Mouse (Mus musculus) hindbrain, embryonic 10.5 days (tissue): ENCODE data around the gene Dus2. TPM values are rescaled to one million over a fixed set of nuclear protein-coding genes. Genes with fewer than 3 reads are reported as not detected.

Experiments used
- DNase-seq: peaks from one replicate; pipeline ENCODE4 v3.0.0-alpha.2; 2017; ENCODE audit warnings: low spot score
- H3K27ac ChIP-seq: fragments of 300-500 bp; sonication (generic); 2 replicates; pipeline ENCODE4 v1.5.1; 2016; ENCODE audit warnings: mild to moderate bottlenecking, moderate library complexity
- H3K27me3 ChIP-seq: fragments of 300-500 bp; sonication (generic); 2 replicates; pipeline ENCODE4 v1.6.1; 2016; ENCODE audit warnings: mild to moderate bottlenecking; ENCODE audit not compliant: poor library complexity, insufficient read depth, severe bottlenecking
- H3K36me3 ChIP-seq: fragments of 300-500 bp; sonication (generic); 2 replicates; pipeline ENCODE4 v1.6.1; 2016; ENCODE audit warnings: mild to moderate bottlenecking, moderate library complexity
- H3K4me1 ChIP-seq: fragments of 300-500 bp; sonication (generic); replicated peaks from 2 replicates; pipeline ENCODE4 v1.6.1; 2016; ENCODE audit warnings: mild to moderate bottlenecking
- H3K4me3 ChIP-seq: fragments of 300-500 bp; sonication (generic); 2 replicates; pipeline ENCODE4 v1.5.1; 2016; ENCODE audit warnings: mild to moderate bottlenecking, moderate library complexity
- H3K9me3 ChIP-seq: fragments of 300-500 bp; sonication (generic); 2 replicates; pipeline ENCODE4 v1.6.1; 2016; ENCODE audit warnings: mild to moderate bottlenecking, moderate library complexity
- WGBS: fragments of 180-500 bp; shearing (Covaris S2); methylation state at CpG from one replicate; pipeline ENCODE4 v1.1.7; 2016; 5-methylcytosine and 5-hydroxymethylcytosine counted together
- polyA plus RNA-seq: library from polyadenylated mRNA; unstranded; fragments of >200 nt; fragmentation: Nextera tagmentation; extraction: Ambion mirVana; gene quantifications from 2 replicates; pipeline ENCODE4 v1.2.1, GENCODE M21; 2016

The Dus2 gene
- polyA plus RNA-seq, 1 experiment from 2014 or later = 21.1 TPM

DNA sequence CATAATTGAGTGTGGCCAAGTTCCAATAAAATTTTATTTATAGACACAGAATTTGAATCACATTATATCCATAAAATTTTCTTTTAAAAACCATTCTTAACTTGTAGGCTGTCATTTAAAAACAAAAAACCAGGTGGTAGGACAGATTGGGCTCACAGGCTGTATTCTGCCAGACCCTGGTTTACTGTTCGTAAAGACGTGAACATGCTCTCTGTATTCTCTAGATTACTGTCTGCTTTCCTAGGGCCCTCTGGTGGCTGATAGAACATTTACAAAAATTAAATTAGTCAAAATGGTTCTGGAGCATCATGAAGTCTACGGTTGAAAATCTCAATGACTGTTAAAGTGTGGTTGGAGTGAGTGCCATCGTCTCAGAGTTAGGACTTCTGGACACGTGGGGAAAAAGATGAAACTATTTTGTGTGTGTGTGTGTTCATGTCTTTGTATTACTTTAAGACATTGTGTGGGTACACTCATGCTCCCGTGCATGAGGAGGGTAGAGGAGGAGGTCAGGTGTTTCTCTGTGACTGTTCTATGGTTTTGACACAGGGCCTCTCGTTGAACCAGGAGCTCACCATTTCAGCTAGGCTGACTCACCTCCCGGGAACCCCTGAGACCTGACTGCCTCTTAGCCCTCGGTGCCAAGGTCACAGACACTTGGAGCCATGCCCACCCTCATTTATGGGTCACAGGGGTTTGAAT lies 84.2 kb downstream of the Dus2 start:
- DNase-seq = no peak
- Histone ChIP-seq H3K27me3 (no peaks in the 10 kb centered on the region), H3K27ac (no peak overlapping the region), H3K4me1 (no peaks in the 10 kb centered on the region), H3K36me3 (peaks cover 27% of the 10 kb centered on the region), H3K4me3 (no peak overlapping the region), H3K9me3 (0 out of 2 replicates have a peak, but pooled peaks cover 3% of the 10 kb centered on the region)
- 88% methylated on average over 9 of the region's 9 CpGs for WGBS

DNA sequence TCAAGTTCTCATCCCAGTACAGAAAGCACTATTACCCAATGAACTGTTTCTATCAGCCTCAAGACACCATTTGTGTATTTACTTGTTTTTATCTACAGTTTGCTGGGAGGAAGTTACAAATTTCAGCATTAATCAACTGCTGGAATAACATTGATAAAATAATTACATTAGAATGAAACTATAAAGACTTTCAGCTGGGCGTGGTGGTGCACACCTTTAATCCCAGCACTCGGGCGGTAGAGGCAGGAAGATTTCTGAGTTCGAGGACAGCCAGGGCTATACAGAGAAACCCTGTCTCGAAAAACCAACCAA lies 84.7 kb downstream of the Dus2 start:
- H3K36me3 ChIP-seq = peaks cover 27% of the 10 kb centered on the region
- no peak for DNase-seq
- H3K27me3 ChIP-seq = no peaks in the 10 kb centered on the region
- 96% methylated on average over 5 of the region's 5 CpGs for WGBS
- H3K4me1 ChIP-seq = no peaks in the 10 kb centered on the region
- 0 out of 2 replicates have a peak, but pooled peaks cover 3% of the 10 kb centered on the region for H3K9me3 ChIP-seq
- no peak overlapping the region for H3K4me3 ChIP-seq
- no peak overlapping the region for H3K27ac ChIP-seq

DNA sequence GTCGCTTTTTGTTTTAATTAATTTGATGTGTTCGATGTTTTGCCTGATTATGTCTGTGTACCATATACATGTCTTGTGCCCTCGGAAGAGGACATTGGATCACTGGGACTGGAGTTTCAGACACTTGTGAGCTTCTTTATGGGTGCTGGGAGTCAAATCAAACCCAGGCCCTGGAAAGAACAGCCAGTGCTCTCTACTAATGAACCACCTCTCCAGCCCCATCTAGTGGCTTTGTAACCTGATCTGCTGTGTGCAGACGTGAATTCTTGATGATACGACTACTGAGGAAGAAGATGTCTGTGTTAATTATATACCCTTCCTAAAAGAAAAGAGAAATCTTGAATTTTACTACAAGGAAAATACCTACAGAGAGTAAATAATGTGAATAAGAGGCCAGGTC lies 85.5 kb downstream of the Dus2 start:
- Histone ChIP-seq H3K4me1 (no peaks in the 10 kb centered on the region), H3K9me3 (0 out of 2 replicates have a peak, but pooled peaks cover 3% of the 10 kb centered on the region), H3K36me3 (peaks cover 31% of the 10 kb centered on the region), H3K27ac (no peak overlapping the region), H3K27me3 (no peaks in the 10 kb centered on the region), H3K4me3 (no peak overlapping the region)
- no peak for DNase-seq
- 84% methylated on average over 5 of the region's 5 CpGs for WGBS

DNA sequence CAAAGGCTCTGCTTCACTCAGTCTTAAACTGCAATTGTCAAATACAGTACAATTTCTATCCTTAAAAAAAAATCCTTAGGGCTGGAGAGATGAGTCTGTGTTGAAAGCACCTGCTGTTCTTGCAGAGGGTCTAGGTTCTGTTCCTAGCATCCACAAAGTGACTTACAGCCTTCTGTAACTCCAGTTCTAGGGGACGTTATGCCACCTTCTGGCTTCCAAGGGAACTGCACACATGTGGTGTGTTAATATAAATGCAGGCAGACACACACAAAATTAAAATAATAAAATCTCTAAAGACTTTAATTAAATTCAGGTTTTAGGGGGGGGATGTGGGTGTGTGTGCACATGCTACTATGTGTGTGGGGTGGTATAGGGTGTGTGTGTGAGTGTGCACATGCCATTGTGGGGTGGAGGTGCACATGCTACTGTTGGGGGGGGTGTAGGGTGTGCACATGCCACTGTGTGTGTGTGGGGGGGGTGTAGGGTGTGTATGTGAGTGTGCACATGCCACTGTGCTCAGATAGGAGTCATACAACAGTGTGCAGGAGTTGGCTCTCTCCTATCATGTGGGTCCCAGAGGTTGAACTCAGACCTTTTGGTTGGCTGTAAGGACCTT lies 86.4 kb downstream of the Dus2 start:
- 93% methylated on average over 1 of the region's 1 CpGs for WGBS
- no peak overlapping the region for H3K27ac ChIP-seq
- H3K27me3 ChIP-seq = no peaks in the 10 kb centered on the region
- peaks cover 39% of the 10 kb centered on the region for H3K36me3 ChIP-seq
- 0 out of 2 replicates have a peak, but pooled peaks cover 3% of the 10 kb centered on the region for H3K9me3 ChIP-seq
- H3K4me3 ChIP-seq = no peak overlapping the region
- H3K4me1 ChIP-seq = no peaks in the 10 kb centered on the region
- DNase-seq = no peak

DNA sequence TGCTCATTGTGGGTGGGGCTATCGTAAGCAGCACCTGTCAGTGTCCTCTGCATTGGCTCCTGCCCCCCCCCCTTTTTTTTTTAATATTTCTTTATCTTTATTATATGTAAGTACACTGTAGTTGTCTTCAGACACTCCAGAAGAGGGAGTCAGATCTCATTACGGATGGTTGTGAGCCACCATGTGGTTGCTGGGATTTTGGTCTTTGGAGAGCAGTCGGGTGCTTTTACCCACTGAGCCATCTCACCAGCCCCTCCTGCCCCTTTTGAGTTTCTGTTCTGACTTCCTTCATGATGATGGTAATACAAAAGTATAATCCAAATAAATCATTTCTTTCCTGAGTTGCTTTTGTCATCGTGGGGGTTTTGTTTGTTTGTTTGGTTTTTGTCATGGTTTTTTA lies 111.2 kb downstream of the Dus2 start:
- 92% methylated on average over 4 of the region's 4 CpGs for WGBS
- H3K4me3 ChIP-seq = no peak overlapping the region
- H3K27ac ChIP-seq = no peak overlapping the region
- no peaks in the 10 kb centered on the region for H3K4me1 ChIP-seq
- no peaks in the 10 kb centered on the region for H3K9me3 ChIP-seq
- H3K36me3 ChIP-seq = peaks cover 71% of the 10 kb centered on the region
- no peaks in the 10 kb centered on the region for H3K27me3 ChIP-seq
- no peak for DNase-seq

Other genes with a start within 250 kb of the Dus2 start
- gene Gfod2, start 232.7 kb upstream of the Dus2 start, polyA plus RNA-seq = 36.8 and 49.8 TPM in 2 replicates
- 10.4 and 11.1 TPM in 2 replicates for gene Ranbp10, start 164.0 kb upstream of the Dus2 start, polyA plus RNA-seq
- 0.51 and 1.8 TPM in 2 replicates for gene Tsnaxip1, start 163.6 kb upstream of the Dus2 start, polyA plus RNA-seq
- 55.2 and 58.1 TPM in 2 replicates for gene Cenpt, start 138.1 kb upstream of the Dus2 start, polyA plus RNA-seq
- gene Thap11, start 136.2 kb upstream of the Dus2 start, polyA plus RNA-seq = 78.3 and 83.5 TPM in 2 replicates
- 364 and 407 TPM in 2 replicates for gene Nutf2, start 130.8 kb upstream of the Dus2 start, polyA plus RNA-seq
- gene Edc4, start 110.5 kb upstream of the Dus2 start, polyA plus RNA-seq = 72.4 and 75.8 TPM in 2 replicates
- 0.39 and 0.73 TPM in 2 replicates for gene Nrn1l, start 97.8 kb upstream of the Dus2 start, polyA plus RNA-seq
- gene Pskh1, start 90.9 kb upstream of the Dus2 start, polyA plus RNA-seq = 28.8 and 31.0 TPM in 2 replicates
- 1.7 and 2.5 TPM in 2 replicates for gene Ctrl, start 57.5 kb upstream of the Dus2 start, polyA plus RNA-seq
- gene Psmb10, start 52.9 kb upstream of the Dus2 start, polyA plus RNA-seq = 32.7 and 33.6 TPM in 2 replicates
- 0.60 and 0.78 TPM in 2 replicates for gene Lcat, start 48.0 kb upstream of the Dus2 start, polyA plus RNA-seq
- gene Slc12a4, start 25.2 kb upstream of the Dus2 start, polyA plus RNA-seq = 18.7 and 19.3 TPM in 2 replicates
- not detected in 2 replicates for gene Dpep3, start 11.9 kb upstream of the Dus2 start, polyA plus RNA-seq
- gene Dpep2nb, start 14.6 kb downstream of the Dus2 start, polyA plus RNA-seq = not detected in 2 replicates
- 22.4 and 24.4 TPM in 2 replicates for gene Ddx28, start 20.5 kb downstream of the Dus2 start, polyA plus RNA-seq
- 4.2 and 6.2 TPM in 2 replicates for gene Nfatc3, start 67.5 kb downstream of the Dus2 start, polyA plus RNA-seq
- 2.5 and 3.3 TPM in 2 replicates for gene Esrp2, start 145.6 kb downstream of the Dus2 start, polyA plus RNA-seq
- 15.0 and 16.1 TPM in 2 replicates for gene Pla2g15, start 159.1 kb downstream of the Dus2 start, polyA plus RNA-seq
- gene Slc7a6, start 177.5 kb downstream of the Dus2 start, polyA plus RNA-seq = 66.1 and 71.9 TPM in 2 replicates
- 33.0 and 36.9 TPM in 2 replicates for gene Slc7a6os, start 219.6 kb downstream of the Dus2 start, polyA plus RNA-seq
- 71.1 and 73.6 TPM in 2 replicates for gene Prmt7, start 219.6 kb downstream of the Dus2 start, polyA plus RNA-seq